Mouse (Mus musculus) stomach, postnatal 0 days (tissue): ENCODE measurements around the gene Casp2.

Experiments used
- CTCF ChIP-seq: IDR thresholded peaks from 2 replicates; pipeline ENCODE4 v1.5.1; 2016; ENCODE audit warnings: antibody characterized with exemption, low read depth, mild to moderate bottlenecking, moderate library complexity
- EP300 ChIP-seq: optimal IDR thresholded peaks from 2 replicates; pipeline ENCODE3; 2016; ENCODE audit warnings: antibody characterized with exemption

GRCm38 (mm10) chr6:42276151-42276550, 11.4 kb downstream of the Casp2 start:
- TF ChIP-seq CTCF, result no peak
- TF ChIP-seq EP300, result no peak
